Mouse (Mus musculus) spleen, adult 2 months (tissue): ENCODE results near the gene Stc2. TPM values are rescaled to one million over a fixed set of nuclear protein-coding genes. Genes with fewer than 3 reads are reported as not detected.

ENCODE experiments used
- DNase-seq, 2 experiments: peaks; one replicate each; pipeline versions ENCODE4 v3.0.0 to v3.0.0-alpha.2; 2012 to 2021; ENCODE audit warnings: low spot score in 2 of 2, low read depth in 1 of 2
- H3K27ac ChIP-seq: fragments of 200-500 bp; 2 replicates; pipeline ENCODE4 v1.5.1; 2012; ENCODE audit warnings: low read length, inconsistent platforms; ENCODE audit not compliant: insufficient read depth
- H3K27me3 ChIP-seq: fragments of 200-500 bp; 2 replicates; pipeline ENCODE4 v1.6.1; 2012; ENCODE audit warnings: mild to moderate bottlenecking, moderate library complexity, low read length, inconsistent platforms; ENCODE audit not compliant: control insufficient read depth, insufficient read depth
- H3K36me3 ChIP-seq: fragments of 200-500 bp; 2 replicates; pipeline ENCODE4 v1.6.1; 2012; ENCODE audit warnings: mild to moderate bottlenecking, low read length, inconsistent platforms; ENCODE audit not compliant: control insufficient read depth, insufficient read depth
- H3K4me1 ChIP-seq: fragments of 200-500 bp; 2 replicates; pipeline ENCODE4 v1.6.1; 2011; ENCODE audit warnings: inconsistent platforms; ENCODE audit not compliant: control insufficient read depth, insufficient read depth, insufficient read length
- H3K4me3 ChIP-seq: fragments of 200-500 bp; 2 replicates; pipeline ENCODE4 v1.5.1; 2011; ENCODE audit warnings: mild to moderate bottlenecking, inconsistent platforms; ENCODE audit not compliant: insufficient read depth, insufficient read length; ENCODE audit errors: extremely low read depth
- CTCF ChIP-seq: fragments of 200-500 bp; IDR thresholded peaks from 2 replicates; pipeline ENCODE4 v1.5.1; 2011; ENCODE audit warnings: mild to moderate bottlenecking, inconsistent platforms; ENCODE audit not compliant: insufficient read depth, insufficient read length, insufficient replicate concordance; ENCODE audit errors: extremely low read depth
- POLR2A ChIP-seq: fragments of 200-500 bp; IDR thresholded peaks from 2 replicates; pipeline ENCODE4 v1.6.1; 2011; ENCODE audit warnings: low read depth, low read length, inconsistent platforms
- WGBS: fragments of 180-500 bp; shearing (Covaris S2); methylation state at CpG from one replicate; pipeline ENCODE4 v1.1.7; 2018; 5-methylcytosine and 5-hydroxymethylcytosine counted together
- polyA plus RNA-seq: library from polyadenylated mRNA; depleted of rRNA; stranded (reverse); fragments of >200 nt; gene quantifications from 2 replicates; pipeline ENCODE4 v1.2.3, GENCODE M21; 2012

Gene Stc2
- polyA plus RNA-seq, 1 experiment, result 3.4 TPM

- Histone ChIP-seq H3K4me1 (no peaks in the 10 kb centered on the region; the same call in 1 of the 2 replicates), H3K36me3 (no peaks in the 10 kb centered on the region), H3K4me3 (no peak overlapping the region), H3K27me3 (peaks cover 3% of the 10 kb centered on the region; the same call in 1 of the 2 replicates), H3K27ac (no peak overlapping the region)
- WGBS, result 41% methylated on average over 4 of the region's 4 CpGs
- no peak for TF ChIP-seq CTCF
- TF ChIP-seq POLR2A, result no peak
- DNase-seq, result no peak
Measured at GRCm38 (mm10) chr11:31366827-31367226, 3.0 kb downstream of the Stc2 start.

GRCm38 (mm10) chr11:31366421-31366820 is 3.5 kb downstream of the Stc2 start:
- peaks cover 2% of the 10 kb centered on the region; the same call in 1 of the 2 replicates for H3K27me3 ChIP-seq
- WGBS, result 84% methylated on average over 2 of the region's 2 CpGs
- no peaks in the 10 kb centered on the region for H3K36me3 ChIP-seq
- TF ChIP-seq CTCF (no peak), POLR2A (no peak)
- DNase-seq, result no peak
- no peak overlapping the region for H3K27ac ChIP-seq
- no peaks in the 10 kb centered on the region; the same call in 1 of the 2 replicates for H3K4me1 ChIP-seq
- no peak overlapping the region for H3K4me3 ChIP-seq

GRCm38 (mm10) chr11:31365981-31366380 is 3.9 kb downstream of the Stc2 start:
- Histone ChIP-seq H3K4me1 (no peaks in the 10 kb centered on the region), H3K27me3 (0 out of 2 replicates have a peak, but pooled peaks cover 1% of the 10 kb centered on the region), H3K36me3 (no peaks in the 10 kb centered on the region), H3K27ac (no peak overlapping the region), H3K4me3 (no peak overlapping the region)
- 87% methylated on average over 2 of the region's 2 CpGs for WGBS
- TF ChIP-seq CTCF, result no peak
- no peak for TF ChIP-seq POLR2A
- no peak for DNase-seq

GRCm38 (mm10) chr11:31365280-31365679 is 4.6 kb downstream of the Stc2 start:
- H3K27me3 ChIP-seq, result no peaks in the 10 kb centered on the region
- no peak for DNase-seq
- H3K27ac ChIP-seq, result no peak overlapping the region
- H3K4me1 ChIP-seq, result no peaks in the 10 kb centered on the region
- H3K4me3 ChIP-seq, result no peak overlapping the region
- TF ChIP-seq POLR2A, result no peak
- TF ChIP-seq CTCF, result no peak
- WGBS, result 88% methylated on average over 8 of the region's 8 CpGs
- no peaks in the 10 kb centered on the region for H3K36me3 ChIP-seq

GRCm38 (mm10) chr11:31362856-31363255 is 7.0 kb downstream of the Stc2 start:
- Histone ChIP-seq H3K27me3 (no peaks in the 10 kb centered on the region), H3K27ac (no peak overlapping the region), H3K4me3 (no peak overlapping the region), H3K36me3 (no peaks in the 10 kb centered on the region), H3K4me1 (no peaks in the 10 kb centered on the region)
- 100% methylated on average over 1 of the region's 1 CpGs for WGBS
- TF ChIP-seq POLR2A (no peak), CTCF (no peak)
- no peak for DNase-seq

GRCm38 (mm10) chr11:31362330-31362729 is 7.5 kb downstream of the Stc2 start:
- 55% methylated on average over 3 of the region's 3 CpGs for WGBS
- no peak for DNase-seq
- no peak overlapping the region for H3K4me3 ChIP-seq

GRCm38 (mm10) chr11:31361047-31361446 is 8.8 kb downstream of the Stc2 start:
- DNase-seq, result no peak
- Histone ChIP-seq H3K4me1 (no peaks in the 10 kb centered on the region), H3K4me3 (no peak overlapping the region), H3K27ac (no peak overlapping the region), H3K27me3 (no peaks in the 10 kb centered on the region), H3K36me3 (no peaks in the 10 kb centered on the region)
- 90% methylated on average over 4 of the region's 4 CpGs for WGBS
- TF ChIP-seq POLR2A, result no peak

More at GRCm38 (mm10) chr11:31362330-31362729, 7.5 kb downstream of the Stc2 start:
- Histone ChIP-seq H3K27ac (no peak overlapping the region), H3K27me3 (no peaks in the 10 kb centered on the region), H3K36me3 (no peaks in the 10 kb centered on the region), H3K4me1 (no peaks in the 10 kb centered on the region)
- TF ChIP-seq CTCF (no peak), POLR2A (no peak)
